Mouse (Mus musculus) liver, postnatal 0 days (tissue): ENCODE data around the gene Vmn1r214.

Source experiments
- CTCF ChIP-seq: sonication (generic); IDR thresholded peaks from 2 replicates; pipeline ENCODE4 v1.5.1; 2016; ENCODE audit warnings: antibody characterized with exemption, low read depth
- EP300 ChIP-seq: IDR thresholded peaks from 2 replicates; pipeline ENCODE4 v1.6.1; 2016; ENCODE audit warnings: antibody characterized with exemption, low read depth, mild to moderate bottlenecking

GRCm38 (mm10) chr13:23069312-23069711, 39.1 kb downstream of the Vmn1r214 start:
- no peak for TF ChIP-seq CTCF
- TF ChIP-seq EP300, result no peak
